Mouse (Mus musculus) gastrocnemius, adult 8-10 months (tissue): ENCODE measurements at regions not wholly inside any gene's neighbourhood (a gene's known extent, or its start where the extent isn't known, plus 50 kb on each side); places are given as distances from the start of the nearest gene placed in this dataset.
"Not testable (repeated sequence)": the region's sequence is repeated elsewhere in the genome, so short reads cannot be mapped to it uniquely, and the experiment has no call there.

Source experiments
- DNase-seq, 2 experiments: peaks; one replicate each; pipeline ENCODE4 v3.0.0; 2022; ENCODE audit warnings: low spot score in 2 of 2

- no peak for DNase-seq
These were observed 792.1 kb downstream of the Cypt12 start for GRCm38 (mm10) chr3:18740344-18740743.

GRCm38 (mm10) chr3:18743474-18743873, 795.3 kb downstream of the Cypt12 start:
- DNase-seq: no peak

- DNase-seq: no peak
These were observed 796.0 kb downstream of the Cypt12 start for GRCm38 (mm10) chr3:18744216-18744615.

- no peak for DNase-seq
These were observed 798.0 kb downstream of the Cypt12 start for GRCm38 (mm10) chr3:18746206-18746605.

DNA sequence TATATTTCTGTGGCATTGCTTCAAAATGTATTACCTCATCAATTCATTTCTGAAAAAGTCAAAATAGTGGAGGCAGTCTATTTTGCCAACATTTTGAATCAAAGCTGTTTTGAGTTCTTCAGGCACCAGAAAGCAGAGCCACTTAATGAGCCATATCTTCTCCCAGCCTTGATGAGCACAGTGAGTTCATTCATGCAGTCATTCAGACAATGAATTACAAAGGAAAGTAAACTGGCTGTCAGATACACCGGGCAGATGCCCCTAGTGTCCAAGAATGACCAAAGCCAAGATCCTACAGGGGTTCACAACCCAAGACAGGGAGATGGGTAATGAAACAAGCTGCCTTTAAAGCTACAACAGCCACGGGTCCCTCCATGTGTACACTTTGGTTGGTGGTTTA, 798.7 kb downstream of the Cypt12 start:
- no peak for DNase-seq

- no peak for DNase-seq
These were observed 803.5 kb downstream of the Cypt12 start for GRCm38 (mm10) chr3:18751660-18752259.

GRCm38 (mm10) chr3:18764301-18765078, 816.3 kb downstream of the Cypt12 start:
- no peak for DNase-seq

DNA sequence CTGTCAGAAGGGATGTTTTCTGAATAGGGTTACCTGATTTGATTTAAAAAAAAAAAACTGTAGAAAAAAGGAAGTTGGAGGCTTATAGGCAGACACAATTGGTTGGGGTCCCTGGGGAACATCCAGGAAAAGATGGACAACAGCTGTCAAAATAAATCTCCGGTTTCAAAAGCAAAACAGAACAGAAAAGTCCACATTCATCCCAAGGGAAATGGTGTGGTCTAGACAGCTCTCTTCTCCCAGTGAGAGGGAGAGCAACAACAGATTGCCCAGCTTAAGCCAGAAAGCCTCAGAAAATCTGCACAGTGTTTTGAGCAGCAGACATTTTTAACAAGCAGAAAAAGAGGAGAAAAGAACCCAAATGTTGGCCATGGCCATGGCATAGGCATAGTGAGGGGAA, 830.3 kb downstream of the Cypt12 start:
- DNase-seq: no peak

DNA sequence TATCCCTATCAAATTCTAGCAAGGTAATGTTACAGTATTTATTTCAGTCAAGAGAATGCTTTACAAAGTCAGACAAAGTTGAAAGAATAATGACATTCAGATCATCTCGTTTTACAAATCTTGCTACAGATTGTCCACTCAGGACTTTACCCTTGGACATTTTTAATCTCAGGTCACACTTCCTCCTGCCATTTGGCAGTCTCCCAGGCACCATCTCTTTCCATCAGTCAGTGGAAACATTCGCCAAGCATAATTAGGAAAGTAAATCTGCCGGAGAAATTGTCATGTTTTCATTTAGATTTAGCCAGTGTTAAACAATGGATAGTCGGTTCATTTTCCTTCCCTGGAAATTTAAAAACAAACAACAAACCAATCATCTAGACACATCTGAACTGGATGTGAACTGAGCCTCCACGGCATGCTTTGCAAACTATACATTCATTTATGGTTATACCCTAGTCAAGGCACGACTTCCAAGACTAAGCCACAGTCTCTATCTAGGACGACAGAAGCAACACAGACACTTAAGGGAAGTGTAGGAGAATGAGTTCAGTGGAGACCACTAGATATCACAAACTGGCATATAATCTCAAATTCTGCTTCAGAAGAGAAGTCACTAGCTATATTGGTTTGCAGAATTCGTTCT, 839.4 kb downstream of the Cypt12 start:
- DNase-seq: no peak

DNA sequence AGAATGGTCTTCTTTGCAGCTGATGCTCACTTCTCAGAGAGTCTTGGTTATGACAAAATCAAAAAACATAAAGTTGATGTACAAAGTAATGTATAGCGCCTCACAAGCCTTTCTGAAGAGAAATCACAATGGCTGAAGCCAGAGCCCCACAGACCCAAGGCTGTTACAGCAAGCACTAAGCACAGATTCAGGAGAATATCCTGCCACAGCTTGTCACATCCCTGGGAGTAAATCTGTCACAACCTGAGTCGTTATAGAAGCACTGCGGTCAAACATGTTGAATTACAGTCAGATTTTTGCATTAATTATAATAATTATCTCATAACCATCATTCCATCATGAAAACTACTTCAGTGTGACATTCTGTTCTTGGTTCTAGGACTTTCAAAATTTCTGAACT, 825.7 kb downstream of the 1700064H15Rik start:
- DNase-seq: no peak

DNA sequence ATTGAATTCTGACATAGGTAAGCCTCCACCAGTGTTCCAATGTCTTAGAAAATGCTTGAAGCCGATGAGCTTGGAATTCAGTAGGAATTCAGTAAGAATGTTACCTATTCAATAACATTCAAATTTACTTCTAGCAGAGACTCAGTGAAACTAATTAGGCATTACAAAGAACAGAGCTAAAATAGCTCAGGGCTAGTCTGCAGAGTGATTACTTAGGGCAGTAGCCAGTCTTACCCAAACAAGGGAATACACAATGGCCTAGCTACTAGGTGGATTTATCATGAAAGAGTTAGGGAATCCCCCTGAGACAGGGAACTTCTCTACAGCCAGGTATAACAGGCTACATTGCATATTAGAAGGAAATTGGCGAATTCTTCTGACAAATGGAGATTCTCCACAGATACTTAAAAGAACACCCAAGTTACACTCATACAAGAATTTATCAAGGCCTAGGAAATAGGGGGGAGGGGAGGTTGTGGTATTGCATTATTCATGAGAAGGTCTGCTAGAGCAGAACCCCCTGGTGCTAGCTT, 799.6 kb downstream of the 1700064H15Rik start:
- DNase-seq: not testable (repeated sequence)

GRCm38 (mm10) chr3:18868117-18868739, 760.2 kb downstream of the 1700064H15Rik start:
- DNase-seq: no peak

DNA sequence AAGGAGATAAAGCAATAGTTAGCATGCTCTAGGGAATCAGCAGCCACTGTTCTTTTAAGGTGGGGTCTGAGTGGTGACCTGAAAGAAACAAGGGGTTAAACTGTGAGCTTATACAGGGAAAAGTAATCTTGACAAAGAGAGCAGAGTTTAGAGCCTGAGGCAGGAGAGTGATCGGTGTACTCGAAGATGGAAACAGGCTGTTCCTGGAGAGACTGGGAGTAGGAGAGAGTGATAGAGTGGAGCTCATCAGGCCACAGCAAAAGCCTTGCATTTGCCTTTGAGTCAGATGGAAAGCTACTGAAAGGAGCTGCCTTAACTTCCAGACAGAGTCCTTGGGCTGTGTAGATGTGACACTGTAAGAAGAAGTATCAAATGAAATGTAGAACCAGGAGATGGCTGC, 759.7 kb downstream of the 1700064H15Rik start:
- no peak for DNase-seq

GRCm38 (mm10) chr3:18877060-18877459, 751.4 kb downstream of the 1700064H15Rik start:
- DNase-seq: no peak

DNA sequence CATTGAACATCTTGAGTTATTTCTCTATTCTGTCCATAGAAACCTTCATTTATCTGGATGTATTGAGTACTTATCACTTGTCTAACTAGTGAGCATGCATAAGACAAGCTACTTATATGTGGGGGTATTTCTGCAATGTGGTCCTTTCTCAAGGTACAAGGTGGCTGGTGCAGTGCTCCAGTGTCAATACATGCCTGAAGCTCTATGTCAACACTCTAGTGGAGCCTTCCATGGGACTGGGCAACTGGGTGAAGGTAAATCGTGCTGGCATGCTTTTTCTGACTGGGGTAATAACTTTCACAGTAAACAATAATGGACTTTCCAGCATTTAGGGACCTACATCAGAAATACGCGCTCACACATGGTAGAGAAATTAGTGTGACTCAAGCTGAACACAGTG, 750.9 kb downstream of the 1700064H15Rik start:
- DNase-seq: no peak

DNA sequence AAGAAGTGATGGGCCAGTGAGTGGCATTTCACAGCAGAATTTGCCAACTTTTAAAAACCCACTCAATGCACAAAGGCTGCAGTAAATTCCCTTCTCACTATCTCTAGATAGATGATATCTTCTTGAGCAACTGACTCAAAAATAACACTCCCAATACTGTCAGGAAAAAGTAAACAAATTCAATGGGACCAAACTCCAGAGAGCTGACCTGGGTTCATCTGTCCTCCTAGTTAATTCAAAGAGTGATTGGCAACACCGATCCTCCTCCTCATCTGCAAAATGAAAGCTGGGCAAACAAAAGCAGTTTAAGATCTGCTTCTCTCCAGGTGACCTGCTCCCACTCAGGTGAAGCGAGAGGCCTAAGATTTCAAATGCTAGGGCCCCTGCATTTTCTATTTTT, 747.3 kb downstream of the 1700064H15Rik start:
- DNase-seq: no peak

GRCm38 (mm10) chr3:18892813-18893212, 735.7 kb downstream of the 1700064H15Rik start:
- DNase-seq: no peak

- DNase-seq: no peak
These were observed 722.7 kb downstream of the 1700064H15Rik start for GRCm38 (mm10) chr3:18905769-18906168.

DNA sequence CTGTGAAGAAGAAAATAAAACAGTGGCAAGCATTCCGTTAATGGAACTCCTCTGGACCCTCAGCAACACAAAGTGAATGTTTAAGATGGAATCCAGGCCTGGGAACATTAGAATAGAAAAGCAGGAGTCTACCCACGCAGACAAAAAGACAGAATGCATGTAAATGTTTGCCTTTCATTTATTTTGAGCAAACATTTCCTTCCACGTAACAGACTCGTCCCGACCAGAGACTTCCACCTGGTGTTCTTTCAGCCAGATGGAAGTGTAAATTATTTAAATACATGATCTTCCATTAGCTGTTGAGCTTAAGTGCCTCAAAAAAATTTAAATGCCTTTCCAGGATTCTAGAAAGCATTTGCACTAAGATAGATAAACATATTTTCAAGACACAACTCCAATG, 722.3 kb downstream of the 1700064H15Rik start:
- DNase-seq: no peak

DNA sequence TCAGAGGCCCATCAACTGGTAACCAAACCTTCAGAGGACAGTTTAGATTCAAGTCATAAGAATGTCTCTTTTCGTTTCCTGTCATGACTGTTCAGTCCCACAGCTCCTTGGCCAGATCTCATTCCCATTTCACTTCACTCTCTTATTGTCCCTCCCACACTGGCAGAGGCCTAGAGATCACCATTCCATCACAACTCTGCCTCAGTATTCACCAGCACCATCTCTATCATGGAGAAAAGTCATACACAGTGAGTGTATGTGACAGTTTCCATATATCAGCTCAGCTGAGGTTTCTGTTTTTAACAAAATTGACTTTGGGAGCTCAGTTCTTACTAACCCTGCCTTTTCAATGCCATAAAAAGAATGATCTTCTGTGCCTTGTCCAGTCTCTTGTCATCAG, 719.7 kb downstream of the 1700064H15Rik start:
- DNase-seq: no peak

GRCm38 (mm10) chr3:18928401-18929104, 699.9 kb downstream of the 1700064H15Rik start:
- no peak for DNase-seq
